Mouse (Mus musculus): ENCODE data around the gene Plin5. TPM values are rescaled to one million over a fixed set of nuclear protein-coding genes. Genes with fewer than 3 reads are reported as not detected.
"Not testable (repeated sequence)": the region's sequence is repeated elsewhere in the genome, so short reads cannot be mapped to it uniquely, and the experiment has no call there.

Gene Plin5
- polyA plus RNA-seq, 1 experiment from 2014 or later, result 2.8 TPM

GRCm38 (mm10) chr17:56106436-56106835, 11.0 kb downstream of the Plin5 start:
- H3K4me2 ChIP-seq (ENCODE audit: low read length); ATAC-seq; H3K4me3 ChIP-seq (ENCODE audit: low read depth, low read length); H3K27me3 ChIP-seq (ENCODE audit: control insufficient read depth, insufficient read depth, low read depth, low read length); H3K27ac ChIP-seq (ENCODE audit: low read length); H3K36me3 ChIP-seq (ENCODE audit: control insufficient read depth, insufficient read depth, low read length); H3K4me1 ChIP-seq (ENCODE audit: control insufficient read depth, insufficient read depth, low read length); H3K9ac ChIP-seq (ENCODE audit: low read depth, low read length); H3K9me3 ChIP-seq (replicated peaks; ENCODE audit: control insufficient read depth, low read length, poor library complexity, severe bottlenecking): not testable (repeated sequence)
- 95% methylated on average over 4 of the region's 4 CpGs for WGBS

DNA sequence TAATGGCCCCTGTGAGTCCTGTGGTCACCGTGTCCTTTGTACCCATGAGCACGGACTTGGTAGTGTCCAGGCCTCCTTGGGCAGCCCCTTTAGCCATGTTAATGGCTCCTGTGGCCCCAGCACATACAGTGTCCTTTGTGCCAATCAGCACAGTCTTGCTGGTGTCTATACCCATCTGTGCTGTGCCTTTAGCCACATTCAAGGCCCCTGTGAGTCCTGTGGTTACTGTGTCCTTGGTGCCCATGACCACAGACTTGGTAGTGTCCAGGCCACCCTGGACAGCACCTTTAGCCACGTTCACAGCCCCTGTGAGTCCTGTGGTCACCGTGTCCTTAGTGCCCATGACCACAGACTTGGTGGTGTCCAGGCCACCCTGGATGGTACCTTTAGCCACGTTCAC, 12.6 kb downstream of the Plin5 start:
- not testable (repeated sequence) for ATAC-seq; H3K4me1 ChIP-seq (ENCODE audit: control insufficient read depth, insufficient read depth, low read length); H3K4me2 ChIP-seq (ENCODE audit: low read length); H3K27ac ChIP-seq (ENCODE audit: low read length); H3K4me3 ChIP-seq (ENCODE audit: low read depth, low read length); H3K27me3 ChIP-seq (ENCODE audit: control insufficient read depth, insufficient read depth, low read depth, low read length); H3K9me3 ChIP-seq (replicated peaks; ENCODE audit: control insufficient read depth, low read length, poor library complexity, severe bottlenecking); H3K9ac ChIP-seq (ENCODE audit: low read depth, low read length)
- 94% methylated on average over 2 of the region's 5 CpGs for WGBS
- H3K36me3 ChIP-seq (ENCODE audit: control insufficient read depth, insufficient read depth, low read length), result peaks cover 21% of the 10 kb centered on the region

- H3K9ac ChIP-seq (ENCODE audit: low read depth, low read length), result no peak overlapping the region
- H3K4me2 ChIP-seq (ENCODE audit: low read length), result no peak overlapping the region
- no peak for ATAC-seq
- no peaks in the 10 kb centered on the region for H3K4me1 ChIP-seq (ENCODE audit: control insufficient read depth, insufficient read depth, low read length)
- H3K4me3 ChIP-seq (ENCODE audit: low read depth, low read length), result no peak overlapping the region
- H3K36me3 ChIP-seq (ENCODE audit: control insufficient read depth, insufficient read depth, low read length), result peaks cover 30% of the 10 kb centered on the region
- H3K27ac ChIP-seq (ENCODE audit: low read length), result no peak overlapping the region
- no peaks in the 10 kb centered on the region for H3K27me3 ChIP-seq (ENCODE audit: control insufficient read depth, insufficient read depth, low read depth, low read length)
- no peaks in the 10 kb centered on the region for H3K9me3 ChIP-seq (replicated peaks; ENCODE audit: control insufficient read depth, low read length, poor library complexity, severe bottlenecking)
- 97% methylated on average over 8 of the region's 8 CpGs for WGBS
Observed at GRCm38 (mm10) chr17:56103465-56104285, 13.7 kb downstream of the Plin5 start.

DNA sequence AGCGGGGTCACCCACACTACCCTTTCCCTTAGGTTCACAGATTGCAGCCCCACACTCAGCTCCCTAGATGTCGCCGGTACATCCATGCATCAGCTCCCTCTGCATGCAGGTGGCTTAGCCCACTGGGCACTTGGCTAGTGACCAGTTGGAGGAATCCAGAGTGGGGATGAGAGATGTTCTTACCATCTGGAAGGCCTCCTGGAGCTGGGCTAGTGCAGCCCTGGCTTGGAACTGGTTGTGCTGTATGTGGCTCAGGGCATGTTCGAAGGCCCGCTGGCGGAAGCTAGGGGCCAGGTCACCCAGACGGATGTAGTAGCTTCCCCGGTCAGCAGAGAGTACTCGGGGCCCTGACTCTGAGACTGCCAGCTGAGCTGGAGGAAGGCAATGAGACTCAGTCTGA, 14.5 kb downstream of the Plin5 start:
- Histone ChIP-seq H3K9me3 (replicated peaks; ENCODE audit: control insufficient read depth, low read length, poor library complexity, severe bottlenecking) (no peaks in the 10 kb centered on the region), H3K36me3 (ENCODE audit: control insufficient read depth, insufficient read depth, low read length) (peaks cover 36% of the 10 kb centered on the region)
- ATAC-seq, result no peak

GRCm38 (mm10) chr17:56102158-56102557, 15.2 kb downstream of the Plin5 start:
- no peaks in the 10 kb centered on the region for H3K4me1 ChIP-seq (ENCODE audit: control insufficient read depth, insufficient read depth, low read length)
- no peak overlapping the region for H3K27ac ChIP-seq (ENCODE audit: low read length)
- H3K4me3 ChIP-seq (ENCODE audit: low read depth, low read length), result no peak overlapping the region
- no peak overlapping the region for H3K9ac ChIP-seq (ENCODE audit: low read depth, low read length)
- over 99% methylated on average over 5 of the region's 5 CpGs for WGBS
- no peaks in the 10 kb centered on the region for H3K9me3 ChIP-seq (replicated peaks; ENCODE audit: control insufficient read depth, low read length, poor library complexity, severe bottlenecking)
- no peaks in the 10 kb centered on the region for H3K27me3 ChIP-seq (ENCODE audit: control insufficient read depth, insufficient read depth, low read depth, low read length)
- H3K4me2 ChIP-seq (ENCODE audit: low read length), result no peak overlapping the region
- peaks cover 43% of the 10 kb centered on the region for H3K36me3 ChIP-seq (ENCODE audit: control insufficient read depth, insufficient read depth, low read length)
- no peak for ATAC-seq

More for the DNA sequence above, 14.5 kb downstream of the Plin5 start:
- Histone ChIP-seq H3K4me3 (ENCODE audit: low read depth, low read length) (no peak overlapping the region), H3K27ac (ENCODE audit: low read length) (no peak overlapping the region), H3K9ac (ENCODE audit: low read depth, low read length) (no peak overlapping the region), H3K27me3 (ENCODE audit: control insufficient read depth, insufficient read depth, low read depth, low read length) (no peaks in the 10 kb centered on the region), H3K4me1 (ENCODE audit: control insufficient read depth, insufficient read depth, low read length) (no peaks in the 10 kb centered on the region), H3K4me2 (ENCODE audit: low read length) (no peak overlapping the region)
- 94% methylated on average over 9 of the region's 9 CpGs for WGBS

- Histone ChIP-seq H3K27ac (ENCODE audit: low read length) (no peak overlapping the region), H3K9ac (ENCODE audit: low read depth, low read length) (no peak overlapping the region), H3K36me3 (ENCODE audit: control insufficient read depth, insufficient read depth, low read length) (peaks cover 55% of the 10 kb centered on the region), H3K4me3 (ENCODE audit: low read depth, low read length) (no peak overlapping the region), H3K4me2 (ENCODE audit: low read length) (no peak overlapping the region), H3K27me3 (ENCODE audit: control insufficient read depth, insufficient read depth, low read depth, low read length) (no peaks in the 10 kb centered on the region), H3K9me3 (replicated peaks; ENCODE audit: control insufficient read depth, low read length, poor library complexity, severe bottlenecking) (no peaks in the 10 kb centered on the region), H3K4me1 (ENCODE audit: control insufficient read depth, insufficient read depth, low read length) (no peaks in the 10 kb centered on the region)
- 94% methylated on average over 3 of the region's 3 CpGs for WGBS
- no peak for ATAC-seq
Observed at GRCm38 (mm10) chr17:56100811-56101210, 16.6 kb downstream of the Plin5 start.

DNA sequence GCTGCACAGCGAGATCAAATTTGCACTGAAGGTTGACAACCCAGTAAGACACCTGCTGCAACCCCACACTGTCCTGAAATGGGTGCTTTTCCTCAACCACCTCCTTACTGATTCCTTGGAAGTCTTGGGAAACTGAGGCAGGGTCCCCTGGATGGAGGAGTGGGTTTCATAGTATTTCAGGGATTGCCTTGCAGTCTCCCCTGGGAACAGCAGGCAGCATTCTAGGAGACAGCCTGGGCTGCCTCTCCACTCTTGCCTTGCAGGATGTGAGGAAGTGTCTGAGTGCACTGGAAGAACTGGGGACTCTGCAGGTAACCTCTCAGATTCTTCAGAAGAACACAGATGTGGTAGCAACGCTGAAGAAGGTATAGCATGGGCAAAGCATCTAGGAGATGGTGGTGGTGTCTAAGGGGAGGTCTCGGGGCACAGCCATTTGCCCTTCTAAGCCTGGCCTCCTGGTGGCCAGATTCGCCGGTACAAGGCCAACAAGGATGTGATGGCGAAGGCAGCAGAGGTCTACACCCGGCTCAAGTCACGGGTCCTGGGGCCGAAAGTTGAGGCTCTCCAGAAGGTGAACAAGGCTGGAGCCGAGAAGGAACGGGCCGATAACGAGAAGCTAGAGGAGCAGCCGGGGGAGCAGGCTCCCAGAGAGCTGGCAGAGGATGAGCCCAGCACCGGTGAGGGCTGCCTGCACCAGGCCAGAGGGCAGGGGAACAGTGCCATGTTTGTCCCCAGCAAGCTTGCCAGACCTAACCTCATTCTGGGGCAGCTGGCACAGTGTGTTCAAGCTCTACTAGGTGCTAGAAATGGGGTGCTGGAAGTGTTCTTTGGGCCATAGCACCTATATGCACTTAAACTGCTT, 18.5 kb downstream of the Plin5 start:
- peaks cover 55% of the 10 kb centered on the region for H3K36me3 ChIP-seq (ENCODE audit: control insufficient read depth, insufficient read depth, low read length)

GRCm38 (mm10) chr17:56098180-56098579, 19.2 kb downstream of the Plin5 start:
- Histone ChIP-seq H3K4me1 (ENCODE audit: control insufficient read depth, insufficient read depth, low read length) (no peaks in the 10 kb centered on the region), H3K9ac (ENCODE audit: low read depth, low read length) (no peak overlapping the region), H3K36me3 (ENCODE audit: control insufficient read depth, insufficient read depth, low read length) (peaks cover 55% of the 10 kb centered on the region), H3K4me2 (ENCODE audit: low read length) (no peak overlapping the region), H3K9me3 (replicated peaks; ENCODE audit: control insufficient read depth, low read length, poor library complexity, severe bottlenecking) (no peaks in the 10 kb centered on the region), H3K4me3 (ENCODE audit: low read depth, low read length) (no peak overlapping the region), H3K27me3 (ENCODE audit: control insufficient read depth, insufficient read depth, low read depth, low read length) (no peaks in the 10 kb centered on the region), H3K27ac (ENCODE audit: low read length) (no peak overlapping the region)
- WGBS, result 95% methylated on average over 8 of the region's 8 CpGs
- ATAC-seq, result no peak

More for the DNA sequence above, 18.5 kb downstream of the Plin5 start:
- Histone ChIP-seq H3K4me2 (ENCODE audit: low read length) (no peak overlapping the region), H3K4me1 (ENCODE audit: control insufficient read depth, insufficient read depth, low read length) (no peaks in the 10 kb centered on the region), H3K9me3 (replicated peaks; ENCODE audit: control insufficient read depth, low read length, poor library complexity, severe bottlenecking) (no peaks in the 10 kb centered on the region), H3K9ac (ENCODE audit: low read depth, low read length) (no peak overlapping the region), H3K4me3 (ENCODE audit: low read depth, low read length) (no peak overlapping the region), H3K27me3 (ENCODE audit: control insufficient read depth, insufficient read depth, low read depth, low read length) (no peaks in the 10 kb centered on the region), H3K27ac (ENCODE audit: low read length) (no peak overlapping the region)
- no peak for ATAC-seq
- 95% methylated on average over 15 of the region's 15 CpGs for WGBS

- peaks cover 47% of the 10 kb centered on the region for H3K36me3 ChIP-seq (ENCODE audit: control insufficient read depth, insufficient read depth, low read length)
- H3K4me3 ChIP-seq (ENCODE audit: low read depth, low read length), result no peak overlapping the region
- ATAC-seq, result no peak
- H3K9me3 ChIP-seq (replicated peaks; ENCODE audit: control insufficient read depth, low read length, poor library complexity, severe bottlenecking), result no peaks in the 10 kb centered on the region
- H3K4me2 ChIP-seq (ENCODE audit: low read length), result no peak overlapping the region
- 93% methylated on average over 12 of the region's 12 CpGs for WGBS
- H3K9ac ChIP-seq (ENCODE audit: low read depth, low read length), result no peak overlapping the region
- no peaks in the 10 kb centered on the region for H3K27me3 ChIP-seq (ENCODE audit: control insufficient read depth, insufficient read depth, low read depth, low read length)
- H3K4me1 ChIP-seq (ENCODE audit: control insufficient read depth, insufficient read depth, low read length), result no peaks in the 10 kb centered on the region
- H3K27ac ChIP-seq (ENCODE audit: low read length), result no peak overlapping the region
Observed at GRCm38 (mm10) chr17:56096883-56097282, 20.5 kb downstream of the Plin5 start.

Data from midbrain, embryonic 16.5 days (tissue).